Mouse (Mus musculus): ENCODE data around the gene Gm3012.
"Not testable (repeated sequence)": the region's sequence is repeated elsewhere in the genome, so short reads cannot be mapped to it uniquely, and the experiment has no call there.

GRCm38 (mm10) chr14:3651730-3652129 is 17.4 kb downstream of the Gm3012 start, which contains the start of gene Gm3020:
- TF ChIP-seq CTCF (IDR thresholded peaks at IDR 0.05; ENCODE audit: insufficient read depth, low read length); POLR2A (IDR thresholded peaks at IDR 0.05; ENCODE audit: borderline replicate concordance, extremely low read depth, low read depth, low read length): not testable (repeated sequence)

Measured in lung, adult 2 months (tissue).